Mouse (Mus musculus) kidney, adult 2 months (tissue): Measurements from ENCODE around the gene Pcsk1n.

Source experiments
- CTCF ChIP-seq: fragments of 200-500 bp; conservative IDR thresholded peaks from 2 replicates; pipeline ENCODE4 v1.5.1; 2011; ENCODE audit warnings: low read depth, mild to moderate bottlenecking, control low read depth, low read length, moderate library complexity, mixed read lengths; ENCODE audit not compliant: insufficient read depth, insufficient read length
- POLR2A ChIP-seq: fragments of 200-500 bp; IDR thresholded peaks from one replicate; pipeline ENCODE4 v1.6.1; 2011; ENCODE audit warnings: low read depth, low read length, control low read depth

- no peak for TF ChIP-seq CTCF
- TF ChIP-seq POLR2A, result no peak
These were observed 21.4 kb upstream of the Pcsk1n start for GRCm38 (mm10) chrX:7898211-7898610.
